Mouse (Mus musculus) embryo, embryonic 10.5 days (tissue): ENCODE results near the gene Dst.

ENCODE experiments used
- DNase-seq: peaks from one replicate; pipeline ENCODE4 v3.0.0-alpha.2; 2015; ENCODE audit warnings: low spot score

Gene Dst

DNA sequence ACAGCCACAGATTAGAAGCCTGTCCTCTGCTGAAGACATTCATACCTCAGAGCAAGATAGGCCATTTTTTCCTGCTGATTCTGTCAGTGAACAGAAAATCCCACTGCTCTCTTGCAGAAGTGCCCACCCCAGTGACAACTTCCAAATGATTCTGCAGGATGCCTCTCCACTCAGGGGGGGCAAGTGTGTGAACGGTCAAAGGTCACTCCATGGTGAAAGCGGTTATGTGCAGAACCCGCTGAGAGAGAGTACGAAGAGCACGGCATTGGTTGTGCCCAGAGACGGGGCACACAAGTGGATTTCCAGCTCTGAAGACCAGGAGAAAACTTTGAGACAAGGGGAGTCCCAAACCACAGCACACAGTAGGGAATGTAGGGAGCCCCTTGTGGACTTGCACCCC is 330.2 kb downstream of the Dst start:
- no peak for DNase-seq

DNA sequence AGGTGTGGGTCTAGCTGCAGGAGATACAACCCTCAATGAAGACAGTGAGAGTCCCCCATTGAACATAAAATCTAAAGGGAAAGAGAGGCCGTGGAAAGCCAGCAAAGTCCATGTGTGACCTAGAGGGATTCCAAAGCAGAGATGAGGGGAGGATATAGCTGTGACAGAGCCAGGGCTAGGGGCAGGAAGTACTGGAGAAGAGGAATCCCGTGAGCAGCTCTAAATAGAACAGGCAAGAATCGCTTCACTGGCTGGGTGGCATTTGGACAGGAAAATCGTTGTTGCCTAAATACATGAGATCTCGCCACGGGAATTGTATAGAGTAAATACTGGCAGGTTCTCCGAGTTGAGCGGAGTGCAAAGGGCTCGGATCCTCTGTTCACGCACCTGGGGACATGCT is 336.7 kb downstream of the Dst start:
- DNase-seq = no peak

DNA sequence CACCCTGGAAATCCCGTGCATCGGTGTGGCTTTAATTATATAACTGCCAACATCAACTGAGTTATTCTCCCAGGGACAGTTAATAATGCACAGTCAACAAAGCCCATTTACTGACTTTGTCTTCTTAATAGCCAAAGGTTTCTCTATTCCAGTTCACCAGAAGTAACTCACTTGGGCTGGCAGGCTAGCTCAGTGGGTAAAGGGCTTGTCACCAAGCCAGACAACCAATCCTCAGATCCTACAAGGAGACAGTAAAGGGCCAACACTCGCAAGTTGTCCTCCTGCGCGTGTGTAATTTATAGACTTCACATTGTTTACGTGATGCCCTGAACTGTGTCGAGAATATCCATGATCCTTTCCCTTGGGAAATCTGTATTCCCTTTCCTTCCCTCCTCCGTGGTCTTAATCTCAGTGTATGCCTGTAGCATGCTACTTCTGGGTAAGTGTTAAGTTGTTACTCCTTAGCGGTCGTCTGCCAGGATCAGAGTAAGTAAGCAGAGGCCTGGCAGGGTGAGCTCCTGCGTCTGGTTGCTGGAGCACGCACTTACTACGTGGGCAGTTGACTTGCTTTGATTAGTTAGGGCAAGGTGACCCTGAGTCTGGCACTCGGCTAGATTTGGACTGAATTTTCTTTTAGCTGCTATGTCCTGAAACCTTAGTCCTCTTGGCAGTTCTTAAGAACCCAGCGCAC is 338.1 kb downstream of the Dst start:
- no peak for DNase-seq

DNA sequence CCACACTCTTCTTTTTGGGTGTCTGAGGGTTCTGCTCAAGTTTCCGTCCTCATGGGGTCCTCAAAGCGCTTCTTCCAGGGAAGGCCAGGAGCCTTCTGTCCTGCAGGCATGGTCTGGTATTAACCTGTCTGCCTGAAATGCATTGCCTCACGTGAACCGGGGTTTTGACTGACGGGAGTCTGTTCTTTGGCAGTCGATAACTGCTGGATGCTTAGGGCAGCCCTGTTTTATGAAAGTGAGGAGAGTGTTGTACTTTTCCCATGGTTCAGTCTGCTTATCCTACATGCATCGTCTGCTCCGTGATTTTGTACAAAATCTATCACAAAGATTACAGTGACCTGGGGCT is 338.6 kb downstream of the Dst start:
- no peak for DNase-seq

DNA sequence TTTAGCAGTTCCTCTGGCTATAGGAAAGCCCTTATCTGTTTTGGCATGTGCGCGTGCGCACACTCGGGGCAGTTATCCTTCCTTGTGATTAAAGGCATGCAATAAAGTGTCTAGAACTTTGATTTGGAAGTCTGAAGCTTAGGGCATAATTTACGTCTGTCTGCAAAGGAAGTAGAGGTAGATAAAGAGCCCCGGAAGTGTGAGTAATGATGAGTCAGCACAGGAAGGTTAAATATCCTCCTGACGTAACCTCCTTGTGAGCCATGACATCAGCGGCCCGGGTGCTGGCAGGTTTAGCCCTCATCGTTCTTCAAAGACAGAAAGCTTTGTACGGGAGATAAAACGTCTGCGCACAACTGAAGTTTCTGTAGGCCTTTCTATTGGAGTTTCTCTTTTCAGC is 343.1 kb downstream of the Dst start:
- DNase-seq = no peak

DNA sequence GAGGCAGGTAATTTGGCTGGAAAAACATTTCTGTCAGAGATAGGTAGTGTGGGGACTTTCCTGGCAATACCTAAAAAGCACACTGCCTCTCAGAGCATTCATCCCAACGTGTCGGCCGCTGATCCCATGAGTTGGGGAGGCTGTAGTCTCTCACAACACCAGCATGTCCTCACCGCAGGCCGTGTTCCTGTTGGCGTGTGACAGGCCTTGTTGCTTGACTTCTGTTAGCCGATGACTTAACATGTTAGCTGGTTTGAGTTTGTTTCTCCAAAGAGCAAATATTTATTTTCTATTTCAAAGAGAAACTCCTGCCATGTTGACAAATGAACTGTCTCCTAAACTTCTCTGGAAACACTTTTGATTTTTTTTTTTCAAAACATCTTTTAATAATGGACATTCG is 344.2 kb downstream of the Dst start:
- no peak for DNase-seq

DNA sequence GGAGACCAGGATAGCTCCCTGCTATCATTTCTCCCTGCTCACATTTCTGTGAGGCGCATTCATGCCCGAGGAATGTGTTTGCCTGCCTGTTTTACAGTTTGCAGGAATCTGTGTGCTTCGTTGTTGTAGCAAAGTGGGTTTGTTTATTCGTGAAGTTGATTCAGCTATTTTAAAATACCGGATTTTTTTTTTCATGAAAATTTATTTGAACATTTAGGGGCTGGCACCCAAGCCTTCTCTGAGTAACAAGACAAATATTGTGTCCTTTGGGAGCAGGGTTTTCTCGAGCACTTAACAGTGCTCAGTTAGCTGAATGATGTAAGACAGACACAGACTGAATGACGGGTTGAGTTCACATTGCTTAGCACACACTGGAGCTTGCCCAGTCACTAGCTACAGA is 345.9 kb downstream of the Dst start:
- no peak for DNase-seq

DNA sequence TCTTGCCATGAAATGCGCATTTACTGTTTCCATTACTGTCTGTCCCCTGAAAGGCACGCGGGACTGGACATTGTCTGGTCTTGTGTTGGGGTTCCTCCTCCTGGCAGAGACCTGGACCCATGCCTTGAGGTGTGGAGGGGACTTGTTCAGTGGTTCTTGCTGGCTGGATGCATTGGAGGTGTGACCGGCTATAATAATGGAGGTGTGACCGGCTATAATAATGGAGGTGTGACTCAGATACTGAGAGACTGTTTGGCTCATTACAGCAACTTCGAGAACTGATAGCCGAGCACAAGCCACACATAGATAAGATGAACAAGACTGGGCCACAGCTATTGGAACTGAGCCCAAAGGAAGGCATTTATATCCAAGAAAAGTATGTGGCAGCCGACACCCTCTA is 351.9 kb downstream of the Dst start:
- DNase-seq = no peak

DNA sequence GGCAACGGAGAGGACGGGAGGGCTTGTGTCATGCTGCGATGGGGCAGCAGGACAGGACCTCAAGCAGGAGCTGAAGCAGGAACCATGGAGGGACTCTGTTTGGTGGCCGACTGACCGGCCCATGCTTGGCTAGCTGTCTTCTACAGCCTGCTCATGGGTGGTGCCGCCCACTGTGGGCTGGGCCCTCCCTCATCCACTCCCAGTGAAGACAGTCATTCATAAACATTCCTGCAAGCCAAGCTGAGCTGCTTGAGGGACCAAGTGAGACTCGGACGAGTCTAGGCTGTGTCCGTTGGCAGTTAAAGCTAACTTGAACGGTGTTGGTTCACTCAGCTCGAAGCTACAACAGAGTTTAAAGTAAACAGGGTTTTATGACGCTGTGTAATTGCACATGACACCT is 353.0 kb downstream of the Dst start:
- DNase-seq = no peak

DNA sequence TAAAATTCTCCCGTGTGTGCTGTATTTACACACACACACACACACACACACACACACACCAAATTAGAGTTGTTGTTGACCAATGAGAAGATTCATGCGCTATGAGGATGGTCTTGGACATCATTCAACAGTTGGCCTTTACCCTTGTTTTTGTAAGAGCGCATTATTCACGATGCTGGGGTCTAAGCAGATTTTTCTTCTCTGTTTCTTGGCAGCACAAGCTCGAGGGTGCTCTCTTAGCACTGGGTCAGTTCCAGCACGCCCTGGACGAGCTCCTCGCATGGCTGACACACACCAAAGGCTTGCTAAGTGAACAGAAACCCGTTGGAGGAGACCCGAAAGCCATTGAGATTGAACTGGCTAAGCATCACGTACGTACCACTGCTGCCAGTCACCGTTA is 360.5 kb downstream of the Dst start:
- DNase-seq = no peak

DNA sequence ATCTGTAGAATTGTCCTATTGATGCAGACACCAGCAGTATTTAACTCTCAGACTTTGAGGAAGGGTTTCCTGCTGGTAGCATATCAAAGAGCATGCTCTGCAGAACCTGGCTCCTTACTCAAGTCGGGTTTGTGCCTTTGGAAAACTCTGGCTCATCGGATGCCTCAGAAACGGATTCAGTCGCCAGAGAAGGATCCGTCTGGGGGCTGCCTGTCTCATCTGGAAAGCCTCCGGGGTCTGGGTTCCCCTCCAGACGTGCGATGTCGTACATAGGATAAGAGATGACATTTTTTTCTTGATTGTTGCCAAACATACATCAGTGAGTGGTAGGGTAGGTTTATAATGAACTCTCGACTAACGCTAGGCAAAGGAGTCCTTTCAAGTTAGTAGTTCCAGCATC is 361.6 kb downstream of the Dst start:
- DNase-seq = no peak

DNA sequence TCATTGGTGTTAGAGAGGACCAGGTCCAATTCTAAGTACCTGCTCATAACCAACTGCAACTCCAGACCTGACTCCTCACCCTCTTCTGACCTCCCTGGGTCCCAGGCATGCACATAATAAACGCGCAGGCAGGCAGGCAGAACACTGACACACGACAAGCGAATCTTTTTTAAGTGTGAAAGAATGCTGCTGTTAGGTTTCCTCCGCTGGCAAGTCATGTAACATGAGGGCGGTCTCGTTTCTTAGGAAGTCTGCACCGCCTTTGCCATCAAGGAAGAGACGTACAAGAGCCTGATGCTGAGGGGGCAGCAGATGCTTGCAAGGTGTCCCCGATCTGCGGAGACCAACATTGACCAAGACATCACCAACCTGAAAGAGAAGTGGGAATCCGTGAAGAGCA is 365.9 kb downstream of the Dst start:
- DNase-seq = no peak

DNA sequence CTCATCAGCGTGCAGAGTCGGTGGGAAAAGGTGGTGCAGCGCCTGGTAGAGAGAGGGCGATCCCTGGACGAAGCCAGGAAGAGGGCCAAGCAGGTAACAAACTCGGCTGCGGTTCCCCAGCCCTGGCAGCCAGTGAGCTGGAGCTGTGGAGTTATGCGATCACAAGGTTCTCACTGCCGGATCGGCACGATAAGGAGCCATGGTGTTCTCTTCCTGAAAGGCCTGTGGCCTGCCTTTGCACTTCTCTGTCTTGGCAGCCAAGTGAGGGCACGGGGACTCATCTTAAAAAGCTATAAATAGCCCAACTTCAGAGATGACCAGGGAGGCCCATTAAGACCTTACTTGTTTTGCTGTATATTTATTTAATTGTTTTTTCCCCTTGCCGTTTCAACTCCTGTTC is 367.8 kb downstream of the Dst start:
- DNase-seq = no peak

DNA sequence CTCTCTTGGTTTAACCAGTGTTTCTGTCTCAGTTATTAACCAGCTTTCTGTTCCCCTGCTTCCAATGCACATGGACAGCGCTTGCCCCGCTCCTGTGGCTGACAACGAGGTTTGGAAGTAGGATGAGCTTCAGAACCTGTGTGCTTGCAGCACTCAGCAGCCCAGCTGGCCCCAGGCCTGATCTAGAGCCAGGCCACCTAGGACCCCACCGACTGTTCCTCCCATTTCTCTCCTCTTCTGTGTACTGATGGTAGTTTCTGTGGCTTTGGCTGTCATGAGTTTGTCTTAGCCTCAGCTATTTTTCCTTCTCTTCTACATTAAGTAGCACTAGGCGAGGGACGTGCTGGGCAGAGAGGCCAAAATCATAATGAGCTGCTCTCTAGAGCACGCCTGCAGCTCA is 368.7 kb downstream of the Dst start:
- no peak for DNase-seq

DNA sequence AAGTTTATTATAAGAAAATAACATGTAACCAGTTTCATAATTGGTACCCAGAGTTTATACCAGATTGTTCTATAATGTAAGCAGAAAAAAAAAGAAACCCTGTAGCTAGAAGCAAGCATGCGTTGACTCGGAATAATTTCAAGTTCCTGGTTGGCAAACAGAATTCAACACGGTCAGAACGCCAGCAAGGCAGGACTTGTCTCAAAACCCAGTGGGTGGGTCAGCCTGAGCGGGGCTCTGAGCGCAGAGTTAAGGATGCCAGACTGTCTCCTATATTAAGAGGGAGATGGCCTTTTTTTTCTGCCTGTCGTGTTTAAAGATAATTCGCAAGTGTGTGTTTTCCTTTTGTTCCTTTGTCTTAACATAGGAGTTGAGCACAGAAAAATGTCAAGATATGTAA is 369.2 kb downstream of the Dst start:
- no peak for DNase-seq

DNA sequence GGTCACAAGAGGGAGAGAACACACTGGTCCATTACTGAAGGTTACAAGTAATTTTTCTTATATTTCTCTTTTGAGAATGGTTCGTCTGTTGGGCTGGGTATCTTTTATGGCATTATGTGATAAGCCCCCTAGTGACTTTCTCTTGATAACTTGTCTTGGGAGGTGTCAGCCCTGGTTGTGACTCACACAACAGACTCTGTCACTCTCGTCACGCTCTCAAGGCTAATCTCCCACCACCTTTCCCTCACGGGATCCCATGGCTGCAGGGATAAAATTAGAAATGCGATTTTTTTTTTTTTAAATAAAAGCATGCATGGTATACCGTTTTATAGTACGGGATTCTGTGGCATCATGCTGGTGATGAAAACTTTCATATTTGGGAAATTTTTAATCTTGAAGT is 375.5 kb downstream of the Dst start:
- no peak for DNase-seq

DNA sequence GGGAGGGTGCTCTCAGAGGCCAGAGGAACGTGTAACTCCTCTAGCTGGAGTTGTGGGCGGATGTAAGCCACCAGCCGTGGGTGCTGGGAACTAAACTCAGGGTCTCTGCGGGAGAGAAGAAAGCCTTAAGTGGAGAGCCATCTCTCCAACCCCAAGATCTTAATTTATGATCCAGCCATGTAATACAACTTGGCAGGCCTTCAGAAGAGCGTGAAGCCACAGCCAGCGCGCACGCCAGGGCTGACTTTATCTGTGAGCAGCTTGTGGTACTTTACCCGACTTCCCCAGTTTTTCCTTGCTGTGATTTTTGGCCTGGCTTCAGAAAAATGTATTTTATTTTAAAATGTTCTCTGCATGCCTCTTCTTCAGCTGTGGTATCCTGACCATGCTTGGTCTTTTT is 377.0 kb downstream of the Dst start:
- DNase-seq = no peak

DNA sequence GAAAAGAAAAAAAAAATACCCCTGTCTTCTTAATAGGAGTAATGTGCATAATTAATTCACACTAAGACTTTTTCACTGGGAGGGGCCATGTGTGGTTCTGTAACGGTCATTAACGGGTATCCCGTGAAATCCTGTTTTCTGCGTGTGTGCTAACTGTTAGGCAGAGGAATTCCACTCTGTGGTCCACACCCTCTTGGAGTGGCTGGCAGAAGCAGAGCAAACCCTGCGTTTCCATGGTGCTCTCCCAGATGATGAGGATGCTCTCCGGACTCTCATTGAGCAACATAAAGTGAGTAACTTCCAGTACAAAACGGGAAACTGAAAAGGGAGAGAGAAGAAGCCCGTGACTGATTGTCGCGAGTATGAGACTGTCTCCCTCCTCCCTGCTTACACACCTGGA is 379.7 kb downstream of the Dst start:
- DNase-seq = no peak

DNA sequence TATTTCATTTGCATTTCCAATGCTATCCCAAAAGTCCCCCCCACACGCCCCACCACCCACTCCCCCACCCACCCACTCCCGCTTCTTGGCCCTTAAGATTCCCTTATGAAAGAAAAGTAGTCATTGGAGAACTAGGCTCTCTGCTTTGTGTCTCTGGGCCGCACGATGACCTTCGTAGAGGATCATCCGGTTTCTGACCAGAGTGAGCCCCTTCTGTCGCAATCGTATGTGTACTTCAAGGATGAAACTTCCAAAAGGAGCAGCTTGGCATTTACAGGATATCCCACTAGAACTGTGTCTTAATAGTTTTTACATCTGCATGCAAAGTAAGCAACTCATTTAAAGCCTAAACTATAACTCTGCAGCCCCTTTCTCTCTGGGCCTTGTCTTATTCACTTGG is 380.2 kb downstream of the Dst start:
- no peak for DNase-seq

DNA sequence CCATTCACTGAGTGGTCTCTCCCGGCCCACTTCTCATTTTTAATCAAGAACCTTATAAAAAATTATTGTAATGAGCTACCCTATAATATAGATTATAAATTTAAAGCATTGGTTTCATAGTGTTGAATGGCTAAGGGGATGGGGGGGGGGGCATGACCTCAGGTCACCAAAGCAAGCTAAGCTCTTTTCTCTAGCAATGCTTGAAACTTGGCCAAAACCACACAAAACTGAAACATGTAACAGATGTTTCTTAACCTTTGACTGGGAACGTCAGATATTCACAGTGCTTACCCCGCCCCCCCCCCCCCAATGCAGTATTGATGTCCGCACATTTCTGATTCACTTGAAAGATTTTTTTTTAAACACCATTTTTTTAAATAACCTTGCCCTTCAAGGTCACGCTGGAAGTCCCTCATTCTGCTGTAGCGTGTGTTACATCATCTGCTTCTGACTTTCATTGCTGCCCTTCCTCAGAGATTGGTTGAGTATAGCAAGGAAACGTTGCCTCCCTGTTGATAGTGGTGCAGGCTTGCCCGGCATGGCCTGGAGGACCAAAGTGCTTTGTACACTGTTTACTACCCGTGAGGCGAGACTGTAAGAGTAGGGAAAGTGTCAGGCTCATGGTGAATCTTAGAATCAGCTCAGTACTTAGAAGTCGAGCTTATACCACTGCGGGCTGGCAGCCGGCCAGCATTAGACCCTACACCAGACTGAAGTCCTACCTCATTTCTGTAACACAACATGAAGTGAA is 380.9 kb downstream of the Dst start:
- no peak for DNase-seq

DNA sequence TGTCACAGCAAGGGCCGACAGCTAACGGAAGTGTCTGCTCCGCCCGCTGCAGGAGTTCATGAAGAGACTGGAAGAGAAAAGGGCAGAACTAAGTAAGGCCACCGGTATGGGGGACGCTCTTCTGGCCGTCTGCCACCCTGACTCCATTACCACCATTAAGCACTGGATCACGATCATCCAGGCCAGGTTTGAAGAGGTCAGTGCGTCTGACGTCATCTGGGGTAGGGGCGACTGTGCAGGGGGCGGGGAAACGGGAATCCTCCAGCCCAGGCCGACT is 381.4 kb downstream of the Dst start:
- no peak for DNase-seq

DNA sequence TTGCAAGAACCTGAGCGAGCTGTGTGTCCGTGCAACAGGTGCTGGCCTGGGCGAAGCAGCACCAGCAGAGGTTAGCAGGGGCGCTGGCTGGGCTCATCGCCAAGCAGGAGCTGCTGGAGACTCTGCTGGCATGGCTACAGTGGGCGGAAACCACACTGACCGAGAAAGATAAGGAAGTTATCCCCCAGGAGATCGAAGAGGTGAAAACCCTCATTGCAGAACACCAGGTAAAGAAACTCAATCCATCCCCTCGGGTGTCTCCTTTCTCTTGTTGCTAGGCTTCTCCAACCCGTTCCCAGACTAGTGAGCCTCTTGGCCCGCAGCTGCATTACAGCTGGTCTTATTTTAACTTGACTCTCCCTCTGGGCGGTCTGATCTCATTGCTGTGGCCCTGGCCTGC is 382.3 kb downstream of the Dst start:
- no peak for DNase-seq

DNA sequence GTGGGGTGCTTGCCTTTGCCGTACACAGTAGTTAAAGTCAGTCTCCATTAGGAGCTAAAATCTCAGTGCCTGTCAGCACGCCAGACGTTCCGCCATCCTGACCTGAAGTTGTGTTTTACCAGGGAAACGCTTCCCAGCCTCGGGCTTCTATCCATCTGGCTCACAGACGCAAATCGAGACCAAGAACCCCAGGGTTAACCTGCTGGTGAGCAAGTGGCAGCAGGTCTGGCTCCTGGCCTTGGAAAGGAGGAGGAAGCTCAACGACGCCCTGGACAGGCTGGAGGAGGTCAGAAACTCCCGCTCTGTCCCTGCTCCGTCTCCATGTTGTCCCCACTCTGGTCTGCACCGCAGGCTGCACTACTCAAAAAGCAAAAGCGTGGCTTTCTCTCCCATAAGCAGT is 385.2 kb downstream of the Dst start:
- no peak for DNase-seq

DNA sequence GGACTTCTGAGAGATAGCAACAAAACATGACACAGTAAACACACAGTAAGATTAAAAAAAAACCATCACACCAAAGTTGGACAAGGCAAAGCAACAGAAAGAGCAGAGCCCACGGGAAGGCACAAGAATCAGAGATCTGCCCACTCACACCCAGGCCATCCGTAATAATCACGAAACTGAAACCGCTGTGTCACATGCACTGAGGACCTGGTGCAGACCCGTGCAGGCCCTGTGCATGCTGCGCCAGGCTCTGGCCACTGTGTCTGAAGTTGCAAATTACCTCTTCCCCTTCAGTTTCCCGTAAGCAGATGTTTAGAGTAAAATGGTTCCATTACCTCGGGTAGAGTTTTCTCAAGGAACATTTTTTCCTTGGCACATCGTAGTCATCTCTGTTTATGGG is 389.6 kb downstream of the Dst start:
- no peak for DNase-seq
